Mouse (Mus musculus): Measurements from ENCODE around the gene Pde4b. TPM values are rescaled to one million over a fixed set of nuclear protein-coding genes. Genes with fewer than 3 reads are reported as not detected.
A peak's percentile ranks its signal among the peaks of the same experiment; 100 is the strongest.

Pde4b gene
- polyA plus RNA-seq, 1 experiment from 2014 or later: 7.0 TPM

DNA sequence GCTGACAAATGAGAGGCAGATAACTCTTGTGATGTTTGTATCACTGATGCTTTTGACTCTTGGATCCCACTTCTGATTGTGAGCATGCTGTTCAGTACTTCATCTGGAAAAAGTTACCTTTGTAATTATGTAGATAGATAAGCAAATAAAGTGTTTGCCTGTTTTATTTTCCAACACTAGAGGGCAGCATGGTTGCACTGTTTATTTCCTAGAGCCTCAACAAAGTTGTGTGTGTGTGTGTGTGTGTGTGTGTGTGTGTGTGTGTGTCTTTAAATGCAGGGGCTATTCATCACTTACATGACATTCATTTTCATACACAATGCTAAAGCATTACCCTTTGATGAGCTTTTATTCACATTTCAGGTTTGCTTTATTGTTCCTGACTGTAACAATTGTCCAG is 139.4 kb downstream of the Pde4b start:
- no peaks in the 10 kb centered on the region for H3K27me3 ChIP-seq (ENCODE audit: control insufficient read depth, insufficient read depth, low read length)
- H3K4me1 ChIP-seq (replicated peaks; ENCODE audit: control insufficient read depth, insufficient read depth, low read length): no peaks in the 10 kb centered on the region
- H3K4me2 ChIP-seq (replicated peaks; ENCODE audit: low read depth, low read length): no peak overlapping the region
- DNase-seq (ENCODE audit: low spot score) (peak; percentile 72), ATAC-seq (ENCODE audit: low FRiP score) (no peak)
- H3K36me3 ChIP-seq (ENCODE audit: control insufficient read depth, insufficient read depth, low read length): no peaks in the 10 kb centered on the region
- no peaks in the 10 kb centered on the region for H3K9me3 ChIP-seq (ENCODE audit: control insufficient read depth, low read length)
- no peak overlapping the region for H3K27ac ChIP-seq (ENCODE audit: low read depth, low read length)
- H3K9ac ChIP-seq (ENCODE audit: low read depth, low read length): no peak overlapping the region
- no peak overlapping the region for H3K4me3 ChIP-seq (ENCODE audit: low read depth, low read length)

- Histone ChIP-seq H3K9me3 (ENCODE audit: control insufficient read depth, low read length) (no peaks in the 10 kb centered on the region), H3K4me3 (ENCODE audit: low read depth, low read length) (no peak overlapping the region), H3K4me1 (replicated peaks; ENCODE audit: control insufficient read depth, insufficient read depth, low read length) (no peaks in the 10 kb centered on the region), H3K36me3 (ENCODE audit: control insufficient read depth, insufficient read depth, low read length) (no peaks in the 10 kb centered on the region), H3K9ac (ENCODE audit: low read depth, low read length) (no peak overlapping the region), H3K27ac (ENCODE audit: low read depth, low read length) (no peak overlapping the region), H3K27me3 (ENCODE audit: control insufficient read depth, insufficient read depth, low read length) (no peaks in the 10 kb centered on the region), H3K4me2 (replicated peaks; ENCODE audit: low read depth, low read length) (no peak overlapping the region)
- DNase-seq (ENCODE audit: low spot score) (peak; percentile 52), ATAC-seq (ENCODE audit: low FRiP score) (no peak)
- WGBS: 61% methylated on average over 7 of the region's 7 CpGs
These were observed 141.7 kb downstream of the Pde4b start for GRCm38 (mm10) chr4:102228953-102229586.

- Histone ChIP-seq H3K27ac (ENCODE audit: low read depth, low read length) (no peak overlapping the region), H3K36me3 (ENCODE audit: control insufficient read depth, insufficient read depth, low read length) (no peaks in the 10 kb centered on the region), H3K4me1 (replicated peaks; ENCODE audit: control insufficient read depth, insufficient read depth, low read length) (no peaks in the 10 kb centered on the region), H3K4me2 (replicated peaks; ENCODE audit: low read depth, low read length) (no peak overlapping the region), H3K4me3 (ENCODE audit: low read depth, low read length) (no peak overlapping the region), H3K9ac (ENCODE audit: low read depth, low read length) (no peak overlapping the region), H3K9me3 (ENCODE audit: control insufficient read depth, low read length) (no peaks in the 10 kb centered on the region), H3K27me3 (ENCODE audit: control insufficient read depth, insufficient read depth, low read length) (no peaks in the 10 kb centered on the region)
- 83% methylated on average over 1 of the region's 1 CpGs for WGBS
- no peak for ATAC-seq (ENCODE audit: low FRiP score)
- no peak for DNase-seq (ENCODE audit: low spot score)
These were observed 143.6 kb downstream of the Pde4b start for GRCm38 (mm10) chr4:102230898-102231297.

DNA sequence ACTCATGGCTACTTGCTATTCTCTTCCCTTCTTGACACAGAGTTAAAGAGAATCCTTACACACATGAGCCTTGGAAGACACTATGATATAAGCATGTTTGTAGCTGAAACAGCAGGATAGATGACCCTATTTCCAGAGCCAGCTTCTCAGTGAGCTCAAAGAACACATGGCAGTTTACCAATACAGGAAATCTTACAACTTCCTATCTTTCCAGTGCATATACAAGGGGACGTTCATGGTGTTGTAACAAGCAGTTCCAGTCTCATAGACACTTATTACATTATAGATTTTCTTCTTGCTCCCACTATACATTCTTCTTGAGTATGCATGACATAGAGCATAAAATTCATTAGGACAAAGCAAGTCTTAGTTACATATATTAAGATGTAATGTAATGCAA is 146.3 kb downstream of the Pde4b start:
- Histone ChIP-seq H3K4me1 (replicated peaks; ENCODE audit: control insufficient read depth, insufficient read depth, low read length) (no peaks in the 10 kb centered on the region), H3K27ac (ENCODE audit: low read depth, low read length) (no peak overlapping the region), H3K4me3 (ENCODE audit: low read depth, low read length) (no peak overlapping the region), H3K9ac (ENCODE audit: low read depth, low read length) (no peak overlapping the region), H3K4me2 (replicated peaks; ENCODE audit: low read depth, low read length) (no peak overlapping the region), H3K27me3 (ENCODE audit: control insufficient read depth, insufficient read depth, low read length) (no peaks in the 10 kb centered on the region), H3K36me3 (ENCODE audit: control insufficient read depth, insufficient read depth, low read length) (no peaks in the 10 kb centered on the region), H3K9me3 (ENCODE audit: control insufficient read depth, low read length) (no peaks in the 10 kb centered on the region)
- WGBS: 85% methylated on average over 1 of the region's 1 CpGs
- DNase-seq (ENCODE audit: low spot score) (no peak), ATAC-seq (ENCODE audit: low FRiP score) (no peak)

DNA sequence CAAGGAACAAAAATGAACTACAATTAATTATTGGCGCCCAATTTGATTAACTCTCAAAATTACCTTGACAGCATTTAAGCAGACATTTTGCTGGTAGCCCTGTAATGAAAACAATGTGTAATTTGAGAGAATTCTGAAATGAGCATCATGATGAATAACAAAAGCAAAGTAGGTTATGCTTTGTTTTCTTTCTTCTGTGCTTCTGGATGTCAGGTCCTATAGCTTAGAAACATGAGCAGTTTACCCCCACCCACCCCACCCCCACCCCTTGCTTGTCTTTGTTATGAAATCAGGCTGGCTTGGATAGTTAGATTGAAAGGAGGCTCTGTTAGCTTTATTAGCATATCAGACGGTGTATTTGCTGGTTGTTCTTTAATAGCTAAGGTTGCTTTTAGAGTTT is 147.8 kb downstream of the Pde4b start:
- Histone ChIP-seq H3K9me3 (ENCODE audit: control insufficient read depth, low read length) (no peaks in the 10 kb centered on the region), H3K4me3 (ENCODE audit: low read depth, low read length) (no peak overlapping the region), H3K4me1 (replicated peaks; ENCODE audit: control insufficient read depth, insufficient read depth, low read length) (no peaks in the 10 kb centered on the region), H3K4me2 (replicated peaks; ENCODE audit: low read depth, low read length) (no peak overlapping the region), H3K9ac (ENCODE audit: low read depth, low read length) (no peak overlapping the region), H3K27ac (ENCODE audit: low read depth, low read length) (no peak overlapping the region), H3K27me3 (ENCODE audit: control insufficient read depth, insufficient read depth, low read length) (no peaks in the 10 kb centered on the region), H3K36me3 (ENCODE audit: control insufficient read depth, insufficient read depth, low read length) (no peaks in the 10 kb centered on the region)
- DNase-seq (ENCODE audit: low spot score): no peak
- ATAC-seq (ENCODE audit: low FRiP score): no peak
- 49% methylated on average over 2 of the region's 2 CpGs for WGBS

GRCm38 (mm10) chr4:102239102-102239501 is 151.8 kb downstream of the Pde4b start:
- ATAC-seq (ENCODE audit: low FRiP score) (no peak), DNase-seq (ENCODE audit: low spot score) (no peak)
- H3K27me3 ChIP-seq (ENCODE audit: control insufficient read depth, insufficient read depth, low read length): no peaks in the 10 kb centered on the region
- no peaks in the 10 kb centered on the region for H3K4me1 ChIP-seq (replicated peaks; ENCODE audit: control insufficient read depth, insufficient read depth, low read length)
- no peak overlapping the region for H3K4me3 ChIP-seq (ENCODE audit: low read depth, low read length)
- no peak overlapping the region for H3K4me2 ChIP-seq (replicated peaks; ENCODE audit: low read depth, low read length)
- no peaks in the 10 kb centered on the region for H3K9me3 ChIP-seq (ENCODE audit: control insufficient read depth, low read length)
- no peak overlapping the region for H3K27ac ChIP-seq (ENCODE audit: low read depth, low read length)
- no peaks in the 10 kb centered on the region for H3K36me3 ChIP-seq (ENCODE audit: control insufficient read depth, insufficient read depth, low read length)
- H3K9ac ChIP-seq (ENCODE audit: low read depth, low read length): no peak overlapping the region
- WGBS: 75% methylated on average over 2 of the region's 2 CpGs

GRCm38 (mm10) chr4:102239657-102240390 is 152.5 kb downstream of the Pde4b start:
- Histone ChIP-seq H3K4me1 (replicated peaks; ENCODE audit: control insufficient read depth, insufficient read depth, low read length) (no peaks in the 10 kb centered on the region), H3K27ac (ENCODE audit: low read depth, low read length) (no peak overlapping the region), H3K27me3 (ENCODE audit: control insufficient read depth, insufficient read depth, low read length) (no peaks in the 10 kb centered on the region), H3K9me3 (ENCODE audit: control insufficient read depth, low read length) (no peaks in the 10 kb centered on the region), H3K4me3 (ENCODE audit: low read depth, low read length) (no peak overlapping the region), H3K4me2 (replicated peaks; ENCODE audit: low read depth, low read length) (no peak overlapping the region), H3K9ac (ENCODE audit: low read depth, low read length) (no peak overlapping the region), H3K36me3 (ENCODE audit: control insufficient read depth, insufficient read depth, low read length) (no peaks in the 10 kb centered on the region)
- DNase-seq (ENCODE audit: low spot score): no peak
- WGBS: 67% methylated on average over 12 of the region's 12 CpGs
- peak; percentile 40; the same call in 1 of the 2 replicates for ATAC-seq (ENCODE audit: low FRiP score)

- no peak overlapping the region for H3K4me2 ChIP-seq (replicated peaks; ENCODE audit: low read depth, low read length)
- ATAC-seq (ENCODE audit: low FRiP score) (no peak), DNase-seq (ENCODE audit: low spot score) (no peak)
- H3K9me3 ChIP-seq (ENCODE audit: control insufficient read depth, low read length): no peaks in the 10 kb centered on the region
- no peaks in the 10 kb centered on the region for H3K27me3 ChIP-seq (ENCODE audit: control insufficient read depth, insufficient read depth, low read length)
- H3K4me1 ChIP-seq (replicated peaks; ENCODE audit: control insufficient read depth, insufficient read depth, low read length): no peaks in the 10 kb centered on the region
- H3K4me3 ChIP-seq (ENCODE audit: low read depth, low read length): no peak overlapping the region
- H3K27ac ChIP-seq (ENCODE audit: low read depth, low read length): no peak overlapping the region
- 84% methylated on average over 8 of the region's 8 CpGs for WGBS
- H3K9ac ChIP-seq (ENCODE audit: low read depth, low read length): no peak overlapping the region
- no peaks in the 10 kb centered on the region for H3K36me3 ChIP-seq (ENCODE audit: control insufficient read depth, insufficient read depth, low read length)
These were observed 153.5 kb downstream of the Pde4b start for GRCm38 (mm10) chr4:102240754-102241427.

All from hindbrain, embryonic 11.5 days (tissue).